Mouse (Mus musculus) kidney, adult 2 months (tissue): ENCODE results near the gene Mark4. TPM values are rescaled to one million over a fixed set of nuclear protein-coding genes. Genes with fewer than 3 reads are reported as not detected.

Experiments used
- DNase-seq: peaks from one replicate; pipeline ENCODE4 v3.0.0; 2021
- H3K27ac ChIP-seq: fragments of 200-500 bp; 2 replicates; pipeline ENCODE4 v1.5.1; 2012; ENCODE audit warnings: low read depth, low read length, control low read depth, inconsistent platforms; ENCODE audit not compliant: insufficient read depth
- H3K27me3 ChIP-seq: fragments of 200-500 bp; replicated peaks from 2 replicates; pipeline ENCODE4 v1.6.1; 2012; ENCODE audit warnings: mild to moderate bottlenecking, moderate library complexity, low read length, inconsistent platforms; ENCODE audit not compliant: control insufficient read depth, insufficient read depth
- H3K36me3 ChIP-seq: fragments of 200-500 bp; 2 replicates; pipeline ENCODE4 v1.6.1; 2012; ENCODE audit warnings: mild to moderate bottlenecking, moderate library complexity, low read length, inconsistent platforms; ENCODE audit not compliant: control insufficient read depth, insufficient read depth
- H3K4me1 ChIP-seq: fragments of 200-500 bp; 2 replicates; pipeline ENCODE4 v1.6.1; 2011; ENCODE audit warnings: low read length; ENCODE audit not compliant: control insufficient read depth, insufficient read depth
- H3K4me3 ChIP-seq: fragments of 200-500 bp; 2 replicates; pipeline ENCODE4 v1.5.1; 2011; ENCODE audit warnings: mild to moderate bottlenecking, low read depth, low read length, control low read depth; ENCODE audit not compliant: insufficient read depth
- CTCF ChIP-seq: fragments of 200-500 bp; conservative IDR thresholded peaks from 2 replicates; pipeline ENCODE4 v1.5.1; 2011; ENCODE audit warnings: low read depth, mild to moderate bottlenecking, control low read depth, low read length, moderate library complexity, mixed read lengths; ENCODE audit not compliant: insufficient read depth, insufficient read length
- POLR2A ChIP-seq: fragments of 200-500 bp; IDR thresholded peaks from one replicate; pipeline ENCODE4 v1.6.1; 2011; ENCODE audit warnings: low read depth, low read length, control low read depth
- WGBS: fragments of 180-500 bp; shearing (Covaris S2); methylation state at CpG from one replicate; pipeline ENCODE4 v1.1.7; 2018; 5-methylcytosine and 5-hydroxymethylcytosine counted together
- polyA plus RNA-seq: library from polyadenylated mRNA; depleted of rRNA; stranded (reverse); fragments of >200 nt; gene quantifications from 2 replicates; pipeline ENCODE4 v1.2.3, GENCODE M21; 2012

The Mark4 gene
- polyA plus RNA-seq, 1 experiment: 16.1 TPM

GRCm38 (mm10) chr7:19500420-19501363 is 42.1 kb upstream of the Mark4 start:
- Histone ChIP-seq H3K4me3 (no peak overlapping the region), H3K4me1 (0 out of 2 replicates have a peak, but pooled peaks cover 3% of the 10 kb centered on the region), H3K27ac (peak overlapping the region; percentile 66), H3K36me3 (no peaks in the 10 kb centered on the region), H3K27me3 (no peaks in the 10 kb centered on the region)
- WGBS: 60% methylated on average over 12 of the region's 12 CpGs
- DNase-seq: no peak
- TF ChIP-seq POLR2A: no peak
- no peak for TF ChIP-seq CTCF

- 0 out of 2 replicates have a peak, but pooled peaks cover 6% of the 10 kb centered on the region for H3K4me1 ChIP-seq
- H3K4me3 ChIP-seq: no peak overlapping the region
- TF ChIP-seq POLR2A: no peak
- TF ChIP-seq CTCF: no peak
- DNase-seq: peak; percentile 75
- WGBS: 45% methylated on average over 4 of the region's 4 CpGs
- peak overlapping the region; percentile 48; the same call in 1 of the 2 replicates for H3K27ac ChIP-seq
- no peaks in the 10 kb centered on the region for H3K27me3 ChIP-seq
- no peaks in the 10 kb centered on the region for H3K36me3 ChIP-seq
These were observed 39.7 kb upstream of the Mark4 start for GRCm38 (mm10) chr7:19498326-19498725.

GRCm38 (mm10) chr7:19496214-19496555 is 37.6 kb upstream of the Mark4 start:
- Histone ChIP-seq H3K27ac (peak overlapping the region; percentile 54), H3K4me3 (no peak overlapping the region), H3K4me1 (0 out of 2 replicates have a peak, but pooled peaks cover 6% of the 10 kb centered on the region), H3K27me3 (no peaks in the 10 kb centered on the region), H3K36me3 (no peaks in the 10 kb centered on the region)
- 73% methylated on average over 5 of the region's 5 CpGs for WGBS
- DNase-seq: no peak
- TF ChIP-seq POLR2A (no peak), CTCF (no peak)

DNA sequence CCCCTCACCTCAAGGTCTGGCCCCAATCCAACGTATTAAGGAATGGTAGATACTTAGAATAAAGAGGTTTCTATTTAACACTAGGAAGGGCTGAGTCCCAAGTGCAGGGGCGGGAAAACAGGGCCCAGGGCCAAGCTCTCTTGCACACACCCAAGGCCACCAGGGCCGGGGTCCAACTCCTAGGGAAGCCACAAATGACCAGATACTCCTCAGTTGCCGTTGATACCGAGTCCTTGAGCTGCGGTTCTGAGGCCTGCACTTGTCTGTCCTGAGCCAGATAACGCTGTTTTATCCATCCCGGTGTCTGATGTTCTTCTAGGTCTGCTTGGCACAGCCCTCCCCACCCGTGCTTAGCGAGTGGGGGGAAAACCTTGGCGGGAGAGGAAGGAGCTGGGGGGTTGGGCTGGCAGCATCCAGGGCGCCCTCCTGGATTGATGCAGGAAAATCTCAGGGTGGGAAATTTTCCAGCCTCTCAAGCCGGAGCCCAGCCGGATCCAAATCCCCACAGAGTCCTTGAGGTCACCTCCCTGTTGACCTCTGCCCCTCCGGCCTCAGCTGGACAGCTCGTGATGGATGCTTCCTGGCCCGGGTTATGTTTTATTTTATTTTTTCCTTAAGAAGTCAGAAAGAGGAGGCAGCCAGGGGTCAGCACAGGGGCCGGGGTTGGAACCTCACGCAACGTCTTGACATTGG is 37.0 kb upstream of the Mark4 start:
- Histone ChIP-seq H3K27me3 (no peaks in the 10 kb centered on the region), H3K36me3 (no peaks in the 10 kb centered on the region), H3K4me3 (no peak overlapping the region), H3K27ac (peak overlapping the region; percentile 77), H3K4me1 (0 out of 2 replicates have a peak, but pooled peaks cover 6% of the 10 kb centered on the region)
- peak; percentile 94 for DNase-seq
- TF ChIP-seq CTCF: no peak
- no peak for TF ChIP-seq POLR2A
- 44% methylated on average over 20 of the region's 20 CpGs for WGBS

GRCm38 (mm10) chr7:19494751-19495474 is 36.3 kb upstream of the Mark4 start:
- peak overlapping the region; percentile 77 for H3K27ac ChIP-seq
- H3K27me3 ChIP-seq: no peaks in the 10 kb centered on the region
- TF ChIP-seq POLR2A (no peak), CTCF (no peak)

GRCm38 (mm10) chr7:19491731-19492130 is 33.1 kb upstream of the Mark4 start:
- Histone ChIP-seq H3K36me3 (no peaks in the 10 kb centered on the region), H3K4me3 (no peak overlapping the region), H3K27ac (peak overlapping the region; percentile 84), H3K27me3 (no peaks in the 10 kb centered on the region), H3K4me1 (0 out of 2 replicates have a peak, but pooled peaks cover 3% of the 10 kb centered on the region)
- WGBS: 5% methylated on average over 26 of the region's 26 CpGs
- peak; percentile 91 for DNase-seq
- TF ChIP-seq POLR2A: no peak
- 0 out of 2 replicates have a peak, but pooled peaks have one; percentile 20 for TF ChIP-seq CTCF

More at GRCm38 (mm10) chr7:19494751-19495474, 36.3 kb upstream of the Mark4 start:
- no peak overlapping the region for H3K4me3 ChIP-seq
- H3K4me1 ChIP-seq: 0 out of 2 replicates have a peak, but pooled peaks cover 6% of the 10 kb centered on the region
- DNase-seq: peak; percentile 75
- 67% methylated on average over 25 of the region's 25 CpGs for WGBS
- H3K36me3 ChIP-seq: no peaks in the 10 kb centered on the region
